Mouse (Mus musculus) liver, embryonic 14.5 days (tissue): ENCODE measurements around the gene Serhl. TPM values are rescaled to one million over a fixed set of nuclear protein-coding genes. Genes with fewer than 3 reads are reported as not detected.

ENCODE experiments used
- ATAC-seq: fragments of 200-750 bp; cut with Nextera tagmentation; 2 replicates; pipeline ENCODE4 v1.8.0; 2017; ENCODE audit warnings: moderate number of reproducible peaks, mild to moderate bottlenecking, moderate library complexity; ENCODE audit not compliant: insufficient read depth
- DNase-seq, 3 experiments: peaks; one replicate each; pipeline ENCODE4 v3.0.0-alpha.2; 2012 to 2013; ENCODE audit warnings: low read depth in 3 of 3, low spot score in 3 of 3
- H3K27ac ChIP-seq: fragments of 300-500 bp; sonication (generic); 2 replicates; pipeline ENCODE4 v1.5.1; 2014; ENCODE audit warnings: moderate library complexity, mild to moderate bottlenecking, control low read depth, inconsistent platforms
- H3K27me3 ChIP-seq: fragments of 300-500 bp; sonication (generic); 2 replicates; pipeline ENCODE4 v1.6.1; 2014; ENCODE audit warnings: mild to moderate bottlenecking, low read length, moderate library complexity; ENCODE audit not compliant: control insufficient read depth, insufficient read depth
- H3K36me3 ChIP-seq: fragments of 300-500 bp; sonication (generic); replicated peaks from 2 replicates; pipeline ENCODE4 v1.6.1; 2014; ENCODE audit warnings: low read depth; ENCODE audit not compliant: control insufficient read depth, insufficient read depth
- H3K4me1 ChIP-seq, 2 experiments: fragments of 200-500 bp in 1 of 2; fragments of 300-500 bp in 1 of 2; sonication (generic) in 1 of 2; replicated peaks; 2 replicates each; pipeline ENCODE4 v1.6.1; 2012 to 2014; ENCODE audit warnings: antibody characterized with exemption in 1 of 2, inconsistent platforms in 1 of 2, low read length in 1 of 2; ENCODE audit not compliant: control insufficient read depth in 2 of 2, insufficient read depth in 2 of 2
- H3K4me2 ChIP-seq: fragments of 300-500 bp; sonication (generic); 2 replicates; pipeline ENCODE4 v1.6.1; 2014; ENCODE audit warnings: low read depth, mild to moderate bottlenecking, control low read depth, moderate library complexity
- H3K4me3 ChIP-seq, 2 experiments: fragments of 200-500 bp in 1 of 2; fragments of 300-500 bp in 1 of 2; sonication (generic) in 1 of 2; 2 replicates each; pipeline ENCODE4 v1.5.1; 2012 to 2014; ENCODE audit warnings: low read depth in 2 of 2, low read length in 2 of 2, mild to moderate bottlenecking in 2 of 2, control low read depth in 1 of 2, inconsistent platforms in 1 of 2, moderate library complexity in 1 of 2; ENCODE audit not compliant: insufficient read depth in 1 of 2
- H3K9ac ChIP-seq: fragments of 300-500 bp; sonication (generic); replicated peaks from 2 replicates; pipeline ENCODE4 v1.6.1; 2014; ENCODE audit warnings: mild to moderate bottlenecking, control low read depth, moderate library complexity
- H3K9me3 ChIP-seq: fragments of 300-500 bp; sonication (generic); 2 replicates; pipeline ENCODE4 v1.6.1; 2016; ENCODE audit warnings: low read length, mixed read lengths; ENCODE audit not compliant: control insufficient read depth
- CTCF ChIP-seq: IDR thresholded peaks from 2 replicates; pipeline ENCODE4 v1.5.1; 2016; ENCODE audit warnings: antibody characterized with exemption, low read depth, control low read depth
- EP300 ChIP-seq: IDR thresholded peaks from 2 replicates; pipeline ENCODE4 v1.6.1; 2016; ENCODE audit warnings: antibody characterized with exemption, low read depth
- WGBS: fragments of 180-500 bp; shearing (Covaris S2); extraction: QIAGEN DNeasy Blood & Tissue Kit; methylation state at CpG from one replicate; pipeline ENCODE4 v1.1.7; 2014; ENCODE audit not compliant: insufficient replicate concordance; 5-methylcytosine and 5-hydroxymethylcytosine counted together
- polyA plus RNA-seq, 2 experiments: library from polyadenylated mRNA; depleted of rRNA in 1 of 2; stranded (reverse) in 1 of 2; unstranded in 1 of 2; fragments of >200 nt; fragmentation: Nextera tagmentation in 1 of 2; extraction: Ambion mirVana in 1 of 2; gene quantifications; 2 replicates each; pipeline versions ENCODE4 v1.2.1 to v1.2.3; 2012 to 2014

Serhl gene
- polyA plus RNA-seq, 2 experiments, result 12.4 to 14.8 TPM

- peaks cover 2 to 7% of the 10 kb centered on the region in 2 experiments for H3K4me1 ChIP-seq
- H3K27ac ChIP-seq, result no peak overlapping the region
- no peak for TF ChIP-seq EP300
- WGBS, result 95% methylated on average over 9 of the region's 9 CpGs
- H3K9me3 ChIP-seq, result no peaks in the 10 kb centered on the region
- no peak overlapping the region for H3K9ac ChIP-seq
- ATAC-seq (no peak), DNase-seq (no peak)
- H3K4me3 ChIP-seq, result no peak overlapping the region
- H3K4me2 ChIP-seq, result no peak overlapping the region
- H3K36me3 ChIP-seq, result peaks cover 92% of the 10 kb centered on the region
- H3K27me3 ChIP-seq, result no peaks in the 10 kb centered on the region
These were observed 70.5 kb downstream of the Serhl start for GRCm38 (mm10) chr15:83159823-83160222.

- Histone ChIP-seq H3K27ac (no peak overlapping the region), H3K4me1 (peaks cover 8 to 14% of the 10 kb centered on the region in 2 experiments), H3K36me3 (peaks cover 91% of the 10 kb centered on the region), H3K4me2 (no peak overlapping the region), H3K9ac (no peak overlapping the region), H3K4me3 (no peak overlapping the region), H3K27me3 (no peaks in the 10 kb centered on the region), H3K9me3 (no peaks in the 10 kb centered on the region)
- no peak for DNase-seq
- WGBS, result 87% methylated on average over 4 of the region's 4 CpGs
- no peak for TF ChIP-seq CTCF
- TF ChIP-seq EP300, result no peak
- no peak for ATAC-seq
These were observed 71.3 kb downstream of the Serhl start for GRCm38 (mm10) chr15:83160561-83160960.

GRCm38 (mm10) chr15:83161062-83161748 is 71.9 kb downstream of the Serhl start:
- DNase-seq, result no peak
- TF ChIP-seq EP300, result no peak
- no peak overlapping the region for H3K9ac ChIP-seq
- WGBS, result 81% methylated on average over 10 of the region's 10 CpGs
- peaks cover 14 to 20% of the 10 kb centered on the region in 2 experiments for H3K4me1 ChIP-seq
- no peaks in the 10 kb centered on the region for H3K9me3 ChIP-seq
- H3K4me2 ChIP-seq, result no peak overlapping the region
- peaks cover 91% of the 10 kb centered on the region for H3K36me3 ChIP-seq
- H3K27me3 ChIP-seq, result no peaks in the 10 kb centered on the region
- no peak overlapping the region for H3K27ac ChIP-seq
- H3K4me3 ChIP-seq, result no peak overlapping the region
- no peak for ATAC-seq

- ATAC-seq, result no peak
- Histone ChIP-seq H3K9me3 (no peaks in the 10 kb centered on the region), H3K36me3 (peaks cover 86% of the 10 kb centered on the region), H3K4me2 (no peak overlapping the region), H3K27me3 (no peaks in the 10 kb centered on the region), H3K4me3 (no peak overlapping the region), H3K9ac (no peak overlapping the region), H3K4me1 (peaks cover 22 to 28% of the 10 kb centered on the region in 2 experiments), H3K27ac (no peak overlapping the region)
- WGBS, result 92% methylated on average over 4 of the region's 4 CpGs
- TF ChIP-seq EP300 (no peak), CTCF (no peak)
- no peak for DNase-seq
These were observed 72.7 kb downstream of the Serhl start for GRCm38 (mm10) chr15:83162001-83162400.

GRCm38 (mm10) chr15:83162818-83163485 is 73.6 kb downstream of the Serhl start:
- H3K4me2 ChIP-seq, result no peak overlapping the region
- ATAC-seq, result no peak
- H3K4me1 ChIP-seq, result peaks cover 32 to 37% of the 10 kb centered on the region in 2 experiments
- TF ChIP-seq CTCF, result no peak
- H3K9ac ChIP-seq, result no peak overlapping the region; the same call in 1 of the 2 replicates
- no peak for DNase-seq
- peaks cover 82% of the 10 kb centered on the region for H3K36me3 ChIP-seq
- no peak overlapping the region for H3K27ac ChIP-seq
- 78% methylated on average over 11 of the region's 11 CpGs for WGBS
- H3K27me3 ChIP-seq, result no peaks in the 10 kb centered on the region
- no peak overlapping the region for H3K4me3 ChIP-seq
- no peaks in the 10 kb centered on the region for H3K9me3 ChIP-seq
